Mouse (Mus musculus) CD4-positive, CD25-positive, alpha-beta regulatory T cell, adult 2 months (primary cell): ENCODE data around the gene Pla2g3.

Experiments used
- DNase-seq: peaks from one replicate; pipeline ENCODE4 v3.0.0-alpha.2; 2012; ENCODE audit warnings: low read depth, low spot score

The Pla2g3 gene

DNA sequence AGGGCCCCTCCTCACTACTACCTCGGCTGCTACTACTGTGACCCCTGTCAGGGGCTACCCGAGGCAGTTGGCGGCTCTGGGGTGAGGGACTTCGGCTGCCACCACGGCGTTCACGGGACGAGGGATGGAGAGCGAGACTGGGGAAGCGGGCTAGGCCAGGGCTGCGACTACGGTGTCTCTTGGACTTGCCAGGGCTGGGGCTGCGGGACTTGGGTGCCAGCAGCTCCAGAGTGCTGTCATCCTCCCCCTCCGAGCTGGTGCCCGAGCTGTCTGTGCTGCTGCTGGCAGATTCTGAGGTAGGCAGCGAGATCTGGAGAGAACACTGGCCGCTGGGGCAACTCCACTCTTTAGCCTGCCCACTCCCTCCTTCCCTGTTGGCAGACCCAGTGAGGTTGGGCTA, 6.8 kb downstream of the Pla2g3 start:
- DNase-seq, result no peak

DNA sequence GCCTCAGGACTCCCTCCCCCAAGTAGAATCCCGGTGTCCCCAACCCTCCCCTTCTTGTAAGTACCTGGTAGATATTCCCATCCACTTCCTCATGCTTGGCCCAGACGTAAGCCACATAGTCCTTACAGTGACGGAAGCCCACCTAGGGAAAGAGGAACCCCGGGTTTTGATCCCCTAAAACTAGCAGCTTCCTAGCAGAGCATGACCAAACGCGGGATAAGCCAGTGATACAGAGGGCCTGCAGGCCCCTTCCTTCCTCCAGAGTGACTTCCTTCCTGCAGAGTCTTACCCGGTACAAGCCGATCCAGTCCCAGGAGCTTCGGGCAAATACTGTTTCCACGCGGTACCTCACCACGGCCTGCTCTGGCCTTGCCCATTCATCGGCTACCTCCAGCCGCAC, 7.4 kb downstream of the Pla2g3 start:
- DNase-seq, result no peak

DNA sequence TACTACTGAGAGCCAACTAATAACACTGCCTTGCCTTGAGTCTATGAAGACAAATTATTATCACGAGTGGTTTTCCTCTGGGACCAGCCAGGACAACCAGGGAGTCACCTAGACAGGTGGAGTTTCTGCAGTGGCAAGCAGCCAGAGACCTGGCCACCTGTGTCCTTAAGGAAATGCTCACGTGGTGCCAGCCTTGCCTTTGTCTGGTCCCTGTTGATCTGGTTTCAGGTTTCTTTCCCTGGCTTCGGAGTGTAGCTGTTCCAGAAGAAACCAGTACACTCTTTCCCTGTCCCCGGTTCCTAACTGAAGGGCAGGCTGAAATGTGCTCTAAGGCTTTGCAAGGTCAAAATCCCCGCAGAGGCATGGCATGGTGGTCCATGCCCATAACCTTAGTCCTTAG, 8.7 kb downstream of the Pla2g3 start:
- no peak for DNase-seq

DNA sequence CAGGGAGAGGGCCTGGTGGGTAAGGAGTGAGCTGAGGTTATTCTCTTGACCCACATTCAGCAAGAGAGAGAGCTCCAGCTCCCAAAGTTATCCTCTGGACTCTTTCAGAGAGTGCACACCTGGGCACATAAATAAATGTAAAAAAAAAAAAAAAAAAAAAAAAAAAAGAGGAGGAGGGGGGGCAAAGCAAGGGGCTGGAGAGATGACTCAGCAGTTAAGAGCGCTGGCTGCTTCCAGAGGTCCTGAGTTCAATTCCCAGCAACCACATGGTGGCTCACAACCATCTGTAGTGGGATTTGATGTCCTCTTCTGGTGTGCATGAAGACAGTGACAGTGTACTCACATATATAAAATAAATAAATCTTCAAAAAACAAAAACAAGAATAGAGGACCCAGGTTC, 9.2 kb downstream of the Pla2g3 start:
- no peak for DNase-seq

DNA sequence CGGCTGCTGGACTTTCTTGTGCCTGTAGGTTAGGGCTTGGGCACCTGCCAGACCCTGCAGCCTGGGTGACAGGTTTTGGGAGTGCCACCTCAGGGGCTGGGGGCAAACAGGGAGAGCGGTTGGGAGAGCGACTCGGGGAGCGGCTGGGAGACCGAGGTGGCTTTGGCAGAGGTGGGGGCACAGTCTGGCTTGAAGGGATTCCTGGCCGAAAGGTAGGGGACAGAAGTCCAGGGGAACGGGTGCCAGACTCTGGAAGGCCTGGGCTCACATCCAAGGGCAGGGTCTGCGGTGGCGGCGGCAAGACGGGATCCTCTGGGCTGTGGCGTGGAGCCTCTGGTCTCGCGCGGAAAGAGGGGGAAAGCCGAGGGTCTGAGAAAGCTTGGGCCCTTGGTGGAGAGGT, 14.0 kb downstream of the Pla2g3 start:
- no peak for DNase-seq

DNA sequence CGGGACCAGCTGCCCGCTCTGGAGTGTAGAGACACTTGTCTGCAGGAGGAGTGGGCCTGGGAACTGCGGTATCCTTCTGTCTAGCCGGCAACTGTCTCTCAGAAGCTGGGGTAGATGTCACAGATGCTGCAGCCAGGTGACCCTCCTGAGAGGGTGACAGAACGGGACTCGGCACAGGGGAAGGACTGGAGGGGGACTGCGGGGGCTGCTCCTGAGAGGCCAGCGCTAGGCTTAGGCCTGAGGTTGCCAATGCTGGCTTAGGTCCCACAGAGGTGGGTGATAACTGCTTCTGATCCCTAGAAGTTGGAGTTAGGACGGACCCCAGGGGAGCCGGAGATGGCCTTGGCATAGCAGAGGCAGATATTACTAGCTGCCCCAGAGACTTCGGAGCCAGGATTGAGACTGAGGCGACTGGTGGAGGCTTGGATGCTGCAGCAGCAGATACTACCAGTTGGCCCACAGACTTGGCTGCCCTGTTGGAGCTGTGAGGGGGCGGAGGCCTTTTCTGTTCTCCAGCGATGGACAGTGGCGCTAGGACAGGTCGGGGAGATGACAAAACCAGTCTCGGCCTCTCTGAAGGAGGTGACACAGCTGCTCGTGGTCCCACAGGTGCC, 14.5 kb downstream of the Pla2g3 start:
- no peak for DNase-seq

DNA sequence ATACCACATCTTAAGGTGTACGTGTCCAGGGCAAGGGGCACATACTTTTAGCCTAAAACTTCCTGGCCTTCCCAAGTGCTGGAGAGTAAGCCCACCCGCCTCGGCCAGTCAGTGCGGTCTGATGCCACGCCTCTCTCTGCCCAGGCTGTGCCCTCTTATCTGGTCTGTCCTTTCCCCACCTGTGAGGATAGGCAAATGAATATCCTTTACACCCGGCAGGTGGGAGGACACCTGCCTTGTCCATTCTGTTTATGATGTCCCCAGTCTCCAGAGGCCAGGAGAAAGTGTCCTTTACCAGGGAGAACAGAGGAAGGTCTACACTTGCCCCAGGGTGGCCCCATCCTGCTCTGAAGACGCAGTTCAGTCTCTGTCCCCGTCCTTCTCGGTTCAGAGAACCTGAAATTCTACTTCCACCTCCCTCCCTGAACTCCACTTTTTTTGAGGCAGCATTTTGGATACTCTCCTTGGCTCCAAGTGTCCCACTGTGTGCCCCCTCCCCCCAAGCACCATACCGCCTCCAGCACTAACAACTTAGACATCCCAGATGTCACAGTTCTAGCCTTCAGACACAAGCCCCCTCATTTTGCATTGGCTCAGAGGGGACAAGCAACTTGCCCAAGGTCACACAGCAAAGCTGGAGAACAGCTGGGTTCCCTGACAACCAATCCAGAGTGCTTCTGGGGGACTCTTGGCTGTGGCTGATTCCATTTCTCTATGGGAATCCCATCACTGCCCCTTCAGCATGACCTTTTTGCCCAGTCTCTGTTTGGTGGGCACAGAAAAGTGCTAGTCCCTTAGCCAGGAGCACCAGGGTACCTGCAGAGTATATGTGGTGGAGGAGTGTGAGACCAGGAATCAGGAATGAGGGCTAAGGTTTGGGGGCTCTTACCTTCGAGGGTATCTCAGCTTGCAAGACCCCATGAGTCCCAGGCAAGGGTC, 15.9 kb downstream of the Pla2g3 start:
- DNase-seq, result no peak

DNA sequence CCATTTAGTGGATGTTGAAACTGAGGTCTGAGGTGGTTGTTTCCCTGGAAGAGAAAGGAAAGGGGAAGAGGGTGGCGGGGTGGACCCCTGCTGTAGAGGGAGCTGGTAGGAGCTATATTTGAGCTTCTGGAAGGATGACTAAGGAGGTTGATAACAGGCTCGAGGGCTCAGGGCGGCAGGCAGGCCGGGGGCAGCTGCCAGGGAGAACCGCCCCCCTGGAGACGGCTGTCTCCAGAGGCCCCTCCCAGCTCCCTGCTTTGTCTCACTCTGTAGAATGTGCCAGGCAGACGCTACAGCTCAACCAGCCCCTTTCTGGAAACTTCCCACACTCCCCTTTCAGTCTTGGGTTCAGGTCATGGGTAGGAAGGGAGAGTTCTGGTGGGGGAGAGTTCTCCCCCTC, 20.1 kb downstream of the Pla2g3 start:
- DNase-seq, result no peak

DNA sequence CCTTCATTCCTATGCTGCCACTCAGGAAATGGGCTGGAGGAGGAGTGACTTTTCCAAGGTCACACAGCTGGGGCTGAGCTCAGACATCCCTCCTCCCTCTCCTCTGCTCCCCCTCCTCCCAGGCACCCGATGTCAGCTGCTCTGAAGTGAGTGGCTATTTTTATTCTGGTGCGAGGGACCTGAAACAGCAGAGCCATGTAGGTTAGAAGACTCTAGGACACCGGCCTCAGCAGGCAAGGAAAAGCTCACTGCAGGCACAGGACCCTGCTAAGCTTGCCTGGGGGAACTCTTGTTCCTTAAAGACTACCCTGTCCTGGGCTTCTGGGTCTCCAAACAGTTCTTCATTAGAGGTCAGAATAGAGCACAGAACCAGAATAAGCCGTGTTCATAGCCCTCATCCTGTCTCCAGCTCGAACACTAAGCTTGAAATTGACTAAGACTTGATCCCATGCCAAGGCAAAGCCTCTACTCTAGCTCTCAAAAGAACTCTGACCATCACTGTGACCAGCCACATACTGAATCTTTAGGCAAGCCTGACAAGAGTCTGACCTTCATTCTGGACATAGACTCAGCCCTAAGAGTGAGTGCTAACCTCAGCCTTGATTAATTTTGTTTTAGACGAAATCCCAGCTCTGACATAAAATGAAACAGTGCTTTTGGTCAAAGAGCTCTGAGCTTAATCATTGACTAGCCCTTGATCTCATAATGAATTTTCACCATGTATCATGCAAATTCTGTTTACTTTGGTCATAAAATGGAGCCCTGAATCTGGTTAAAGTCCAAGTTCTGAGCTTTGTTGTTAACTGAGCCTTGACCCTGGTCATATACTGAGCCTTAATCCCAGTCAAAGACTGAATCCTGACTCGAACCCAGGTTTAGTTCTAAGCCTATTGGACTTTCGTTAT, 21.3 kb downstream of the Pla2g3 start:
- DNase-seq, result no peak

DNA sequence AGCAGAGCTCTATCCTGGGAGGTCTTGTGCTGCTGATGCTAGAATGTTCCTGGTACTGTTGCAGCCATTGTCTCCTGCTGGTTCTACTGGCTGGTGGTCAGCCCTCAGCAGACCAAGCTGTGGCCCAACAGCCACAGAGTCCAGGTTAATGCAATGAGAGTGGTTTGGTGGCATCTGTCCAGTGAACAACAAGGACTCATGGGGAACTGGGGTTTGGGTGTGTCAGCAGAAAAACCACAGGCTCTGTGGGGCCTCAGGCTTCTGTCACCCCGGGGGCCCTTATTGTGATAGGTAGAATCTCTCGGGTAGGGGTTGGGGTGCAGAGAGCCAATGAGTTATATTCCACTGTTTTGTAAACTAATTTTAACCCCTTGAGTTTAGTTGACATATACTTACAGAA, 22.2 kb downstream of the Pla2g3 start:
- no peak for DNase-seq

DNA sequence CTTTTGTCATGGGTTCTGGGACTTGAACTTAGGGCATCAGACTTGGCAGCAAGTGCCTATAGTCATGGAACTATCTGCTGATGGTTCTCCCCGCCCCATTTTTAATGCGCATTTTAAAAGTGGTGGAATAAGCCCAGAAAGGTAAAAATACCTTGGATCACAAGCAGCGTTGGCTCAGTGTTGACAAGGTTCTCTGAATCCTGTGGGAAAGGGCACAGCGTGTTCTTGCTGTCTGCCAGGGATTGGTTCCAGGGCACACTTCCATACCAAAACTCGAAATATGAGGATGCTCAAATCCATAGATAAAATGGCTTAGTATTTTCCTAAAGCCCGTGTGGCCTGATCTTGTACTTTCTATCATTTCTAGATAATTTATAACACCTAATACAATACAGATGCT, 25.2 kb downstream of the Pla2g3 start:
- no peak for DNase-seq

DNA sequence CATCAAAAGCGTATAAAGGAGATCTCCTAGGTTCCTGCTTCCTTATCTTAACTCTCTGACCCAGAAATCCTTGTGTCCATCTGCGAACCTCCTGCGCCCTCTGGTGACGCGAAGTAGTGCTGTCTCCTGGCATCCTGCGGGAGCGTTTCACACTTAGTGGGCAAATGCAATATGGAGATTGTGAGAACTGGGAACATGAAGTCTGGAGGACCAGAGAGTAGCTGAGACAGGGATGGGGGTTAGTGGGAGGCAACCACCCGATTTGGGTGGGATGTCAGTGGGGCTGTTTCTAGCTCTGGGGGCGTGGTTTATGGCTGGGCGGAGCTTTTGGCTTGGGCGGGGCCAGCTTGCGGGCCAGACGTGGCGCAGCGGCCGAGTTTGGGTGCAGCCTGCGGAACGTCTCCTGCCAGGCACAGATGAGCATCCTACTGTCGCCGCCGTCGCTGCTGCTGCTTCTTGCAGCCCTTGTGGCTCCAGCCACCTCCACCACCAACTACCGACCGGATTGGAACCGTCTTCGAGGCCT, 26.5 kb downstream of the Pla2g3 start, which contains the start of gene Selenom:
Selenom (plus strand) TSS at position 156 of the 526 bp plus-strand sequence.
- peak; percentile 80 for DNase-seq

DNA sequence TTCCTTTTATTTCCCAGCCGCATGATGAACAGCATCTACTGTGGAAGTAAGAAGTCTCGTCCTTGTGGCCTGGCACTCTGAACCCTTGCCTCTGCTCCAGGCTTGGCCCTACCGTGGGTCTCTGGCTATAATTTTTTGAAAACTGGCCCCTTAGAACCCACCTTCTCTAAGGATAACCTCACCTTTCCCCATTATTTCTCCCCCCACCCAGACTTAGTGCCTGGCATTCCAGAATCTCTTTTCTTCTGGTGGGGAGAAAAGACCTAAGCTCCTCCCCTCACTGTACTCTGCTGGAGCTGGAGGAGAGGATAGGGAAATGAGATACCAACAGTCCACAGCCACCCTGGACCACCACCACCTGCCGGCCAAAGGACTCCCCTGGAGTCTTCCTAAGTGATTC, 27.1 kb downstream of the Pla2g3 start:
- no peak for DNase-seq

DNA sequence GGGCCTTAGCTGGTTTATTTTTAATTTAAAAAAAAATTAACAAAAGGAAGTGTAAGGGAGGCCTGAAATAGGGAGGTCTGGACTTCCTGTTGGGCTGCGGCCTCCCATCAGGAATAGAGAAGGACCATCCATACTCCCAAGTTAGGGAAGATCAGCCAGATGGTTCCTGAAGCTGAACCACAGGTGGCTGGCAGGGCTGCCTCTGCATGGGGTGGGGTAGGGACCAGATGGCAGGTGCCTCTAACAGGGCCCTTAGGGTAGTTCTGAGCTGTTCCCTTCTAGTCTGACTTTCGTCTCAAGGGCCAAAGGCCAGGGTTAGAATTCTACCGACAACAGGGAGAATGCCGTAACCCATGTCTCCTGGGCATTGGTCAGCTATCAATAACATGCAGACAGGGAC, 27.6 kb downstream of the Pla2g3 start:
- DNase-seq, result no peak

DNA sequence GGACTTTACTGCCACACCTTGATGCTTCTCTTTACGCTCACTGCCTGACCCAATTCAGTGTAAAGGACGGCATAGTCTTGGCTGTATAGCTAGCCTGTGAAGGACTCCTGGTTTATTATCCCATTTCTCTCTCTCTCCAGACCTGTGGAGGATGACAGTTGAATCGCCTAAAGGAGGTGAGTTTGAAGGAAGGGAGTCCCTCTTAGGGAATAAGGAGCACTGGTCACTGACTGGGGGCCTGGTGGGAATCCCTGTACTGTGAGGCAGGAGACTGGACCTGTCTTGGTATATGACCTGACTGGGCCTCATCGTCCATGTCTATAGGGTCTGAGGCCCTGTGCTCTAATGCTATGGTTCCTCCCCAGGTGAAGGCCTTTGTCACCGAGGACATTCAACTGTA, 28.0 kb downstream of the Pla2g3 start:
- DNase-seq, result no peak

DNA sequence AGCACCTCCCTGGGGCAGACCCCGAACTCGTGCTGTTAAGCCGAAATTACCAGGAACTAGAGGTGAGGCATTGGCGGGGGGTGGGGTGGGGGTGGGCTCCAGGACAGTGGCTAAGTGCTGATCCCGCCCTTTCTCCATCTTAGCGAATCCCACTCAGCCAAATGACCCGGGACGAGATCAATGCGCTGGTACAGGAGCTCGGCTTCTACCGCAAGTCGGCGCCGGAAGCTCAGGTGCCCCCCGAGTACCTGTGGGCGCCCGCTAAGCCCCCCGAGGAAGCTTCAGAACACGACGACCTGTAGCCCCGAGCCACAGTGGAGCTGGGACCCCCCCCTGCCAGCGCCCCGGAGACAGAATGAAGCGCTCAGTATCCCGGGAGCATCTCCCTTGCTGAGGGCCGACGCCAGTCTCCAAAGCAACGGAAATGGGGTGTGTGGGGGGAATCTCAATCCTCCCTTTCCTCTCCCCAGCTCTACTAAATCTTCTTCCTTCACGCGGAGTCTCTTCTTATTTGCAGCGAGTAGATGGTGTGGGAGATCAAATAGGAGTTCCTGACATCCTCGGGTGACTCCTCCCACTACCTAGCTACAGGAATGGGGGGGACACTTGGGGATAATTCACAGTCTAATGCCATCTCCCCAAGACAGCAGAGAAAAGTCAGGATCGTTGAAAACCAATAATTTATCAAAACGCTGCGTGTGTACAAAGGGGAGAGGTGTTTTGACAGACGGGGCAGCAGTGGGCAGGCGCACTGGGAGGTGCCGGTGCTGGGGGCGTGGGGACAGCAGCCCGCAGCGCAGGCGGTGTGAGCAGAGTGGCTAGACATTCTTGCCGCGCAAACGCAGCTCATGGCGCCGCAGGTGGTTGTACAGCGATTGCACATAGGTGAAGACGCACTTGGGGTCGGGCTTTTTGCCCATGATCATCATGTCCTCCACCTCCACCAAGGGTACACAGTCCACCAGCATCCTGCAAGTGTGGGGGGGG, 29.1 kb downstream of the Pla2g3 start:
- peak; percentile 66 for DNase-seq

DNA sequence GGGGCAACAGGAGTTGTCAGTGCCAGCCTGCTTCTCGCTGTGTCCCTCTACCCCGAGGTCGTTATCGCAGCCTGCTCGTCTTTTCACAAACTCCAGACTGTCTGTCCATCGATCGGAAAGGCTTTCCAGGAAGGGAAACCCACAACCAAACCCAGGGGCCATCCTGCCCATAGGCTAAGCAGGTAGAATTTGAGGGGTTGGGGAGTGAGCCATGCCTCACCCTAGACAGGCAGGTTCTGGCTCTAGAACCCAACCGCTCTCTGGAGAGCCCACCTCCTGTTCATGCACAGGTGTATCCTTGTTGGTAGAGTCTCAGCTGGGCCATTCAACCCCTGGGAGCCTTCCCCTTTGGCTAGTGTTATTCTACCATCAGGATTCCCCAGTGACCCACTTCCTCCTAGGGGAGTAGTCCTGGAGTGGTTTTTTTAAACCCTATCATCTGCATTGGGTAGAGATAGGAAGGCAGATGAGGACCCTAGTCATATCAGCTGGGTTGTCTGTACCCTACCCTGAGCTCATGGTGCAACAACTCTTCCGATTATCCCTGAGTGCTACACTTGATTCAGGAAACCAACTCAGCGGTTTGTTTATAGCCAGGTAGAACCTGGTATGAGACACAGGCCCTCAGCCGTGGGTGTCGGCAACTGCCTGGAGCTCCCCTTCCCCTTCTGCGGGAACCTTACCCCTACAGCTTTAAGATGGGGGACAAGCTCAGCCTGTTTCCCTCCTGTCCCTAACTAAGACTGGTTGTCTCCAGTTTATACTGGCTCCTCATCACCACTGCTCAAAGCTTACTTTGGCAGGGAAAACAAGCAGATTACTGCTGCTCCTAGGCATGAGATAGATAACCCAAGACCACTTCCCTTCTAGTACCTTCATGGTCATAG, 30.0 kb downstream of the Pla2g3 start:
- no peak for DNase-seq

DNA sequence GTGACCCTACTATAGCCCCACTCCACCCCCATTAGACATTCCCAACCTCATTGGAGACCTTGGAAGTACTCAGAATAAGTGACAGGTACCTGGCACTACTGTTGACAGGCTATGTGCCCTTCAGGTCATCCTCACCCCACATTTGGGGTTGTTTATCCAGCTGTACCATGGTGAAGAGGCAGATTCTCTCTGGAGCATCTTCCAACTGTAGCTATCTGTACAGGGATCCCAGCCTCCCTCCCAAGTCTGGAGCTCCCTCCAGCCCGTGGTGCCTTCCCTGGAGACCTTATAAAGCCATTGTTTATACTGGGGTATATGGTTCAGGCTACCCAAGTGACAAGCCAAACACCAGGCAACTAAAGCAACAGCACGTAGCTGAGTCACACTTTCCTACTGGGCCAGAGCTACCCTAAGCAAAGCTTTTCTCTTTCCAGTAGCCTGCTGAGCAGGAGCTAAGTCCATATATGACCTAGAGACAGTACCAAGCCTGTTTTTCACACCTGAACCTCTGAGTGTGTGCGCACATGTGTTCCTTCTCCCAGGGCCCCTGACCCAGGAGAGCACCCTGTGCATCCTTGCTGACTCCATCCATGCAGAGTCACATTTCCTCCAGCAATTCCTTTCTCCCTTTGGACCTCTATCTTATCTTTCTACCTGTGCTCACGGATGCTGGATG, 31.1 kb downstream of the Pla2g3 start:
- no peak for DNase-seq
